Mouse (Mus musculus) embryonic facial prominence, embryonic 11.5 days (tissue): Measurements from ENCODE around the gene Itpkc. TPM values are rescaled to one million over a fixed set of nuclear protein-coding genes. Genes with fewer than 3 reads are reported as not detected.
A peak's percentile ranks its signal among the peaks of the same experiment; 100 is the strongest.
"Not testable (repeated sequence)": the region's sequence is repeated elsewhere in the genome, so short reads cannot be mapped to it uniquely, and the experiment has no call there.

Experiments used
- ATAC-seq: fragments of 200-750 bp; cut with Nextera tagmentation; replicated peaks from 2 replicates; pipeline ENCODE4 v1.8.0; 2017; ENCODE audit warnings: low read depth; ENCODE audit not compliant: insufficient number of reproducible peaks, low FRiP score, low TSS enrichment
- DNase-seq: peaks from one replicate; pipeline ENCODE4 v3.0.0-alpha.2; 2015; ENCODE audit warnings: low spot score
- H3K27ac ChIP-seq: fragments of 300-500 bp; sonication (generic); replicated peaks from 2 replicates; pipeline ENCODE4 v1.5.1; 2014; ENCODE audit warnings: mild to moderate bottlenecking, low read depth, low read length, control low read depth
- H3K27me3 ChIP-seq: fragments of 300-500 bp; sonication (generic); 2 replicates; pipeline ENCODE4 v1.6.1; 2014; ENCODE audit warnings: mild to moderate bottlenecking, low read length, moderate library complexity, mixed read lengths; ENCODE audit not compliant: control insufficient read depth, insufficient read depth
- H3K36me3 ChIP-seq: fragments of 300-500 bp; sonication (generic); replicated peaks from 2 replicates; pipeline ENCODE4 v1.6.1; 2014; ENCODE audit warnings: low read depth, mild to moderate bottlenecking, low read length, moderate library complexity, mixed read lengths; ENCODE audit not compliant: control insufficient read depth, insufficient read depth
- H3K4me1 ChIP-seq: fragments of 300-500 bp; sonication (generic); 2 replicates; pipeline ENCODE4 v1.6.1; 2014; ENCODE audit warnings: low read length, mixed read lengths; ENCODE audit not compliant: control insufficient read depth, insufficient read depth
- H3K4me2 ChIP-seq: fragments of 300-500 bp; sonication (generic); 2 replicates; pipeline ENCODE4 v1.6.1; 2014; ENCODE audit warnings: low read depth, mild to moderate bottlenecking, control low read depth, low read length, moderate library complexity
- H3K4me3 ChIP-seq: fragments of 300-500 bp; sonication (generic); 2 replicates; pipeline ENCODE4 v1.5.1; 2014; ENCODE audit warnings: low read depth, low read length, control low read depth
- H3K9ac ChIP-seq: fragments of 300-500 bp; sonication (generic); replicated peaks from 2 replicates; pipeline ENCODE4 v1.6.1; 2014; ENCODE audit warnings: mild to moderate bottlenecking, control low read depth, low read length
- H3K9me3 ChIP-seq: fragments of 300-500 bp; sonication (generic); replicated peaks from 2 replicates; pipeline ENCODE4 v1.6.1; 2016; ENCODE audit warnings: mild to moderate bottlenecking, low read length, inconsistent platforms, mixed read lengths; ENCODE audit not compliant: control insufficient read depth
- WGBS: fragments of 180-500 bp; shearing (Covaris S2); extraction: QIAGEN DNeasy Blood & Tissue Kit; methylation state at CpG from one replicate; pipeline ENCODE4 v1.1.7; 2014; 5-methylcytosine and 5-hydroxymethylcytosine counted together
- polyA plus RNA-seq: library from polyadenylated mRNA; unstranded; fragments of >200 nt; fragmentation: Nextera tagmentation; extraction: Ambion mirVana; gene quantifications from 2 replicates; pipeline ENCODE4 v1.2.1, GENCODE M21; 2014

Gene Itpkc
- polyA plus RNA-seq, 1 experiment from 2014 or later, result 6.0 TPM

DNA sequence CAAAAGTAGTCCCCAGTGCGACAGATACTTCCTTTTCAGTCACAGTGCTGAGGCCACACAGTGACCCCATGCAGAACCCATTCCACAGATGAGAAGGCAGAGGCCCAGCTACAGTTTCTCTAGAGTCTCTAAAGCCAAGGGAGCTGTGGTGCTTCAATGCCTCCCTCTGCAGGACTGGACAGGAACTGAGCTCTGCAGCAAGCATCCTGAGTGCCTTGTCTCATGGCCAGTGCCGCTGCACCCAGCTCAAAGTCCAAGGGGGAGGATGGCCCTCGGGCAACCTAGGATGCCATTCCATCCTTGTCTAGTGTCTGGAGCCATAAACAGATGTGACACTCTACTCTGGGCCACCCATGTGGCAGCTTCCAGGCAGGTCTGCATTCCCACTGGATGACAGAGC, 27.3 kb upstream of the Itpkc start:
- H3K4me2 ChIP-seq, result no peak overlapping the region
- H3K36me3 ChIP-seq, result no peaks in the 10 kb centered on the region
- DNase-seq (peak; percentile 23), ATAC-seq (no peak)
- no peak overlapping the region for H3K9ac ChIP-seq
- WGBS, result 65% methylated on average over 3 of the region's 3 CpGs
- H3K4me3 ChIP-seq, result no peak overlapping the region
- peaks cover 6% of the 10 kb centered on the region; the same call in 1 of the 2 replicates for H3K4me1 ChIP-seq
- no peak overlapping the region for H3K27ac ChIP-seq
- H3K9me3 ChIP-seq, result no peaks in the 10 kb centered on the region
- no peaks in the 10 kb centered on the region for H3K27me3 ChIP-seq

- ATAC-seq (no peak), DNase-seq (no peak)
- no peak overlapping the region for H3K27ac ChIP-seq
- no peak overlapping the region for H3K4me2 ChIP-seq
- H3K4me3 ChIP-seq, result no peak overlapping the region
- H3K27me3 ChIP-seq, result no peaks in the 10 kb centered on the region
- H3K9ac ChIP-seq, result no peak overlapping the region
- H3K4me1 ChIP-seq, result no peaks in the 10 kb centered on the region
- WGBS, result 86% methylated on average over 6 of the region's 6 CpGs
- H3K9me3 ChIP-seq, result no peaks in the 10 kb centered on the region
- H3K36me3 ChIP-seq, result no peaks in the 10 kb centered on the region
These were observed 23.5 kb upstream of the Itpkc start for GRCm38 (mm10) chr7:27251946-27252345.

DNA sequence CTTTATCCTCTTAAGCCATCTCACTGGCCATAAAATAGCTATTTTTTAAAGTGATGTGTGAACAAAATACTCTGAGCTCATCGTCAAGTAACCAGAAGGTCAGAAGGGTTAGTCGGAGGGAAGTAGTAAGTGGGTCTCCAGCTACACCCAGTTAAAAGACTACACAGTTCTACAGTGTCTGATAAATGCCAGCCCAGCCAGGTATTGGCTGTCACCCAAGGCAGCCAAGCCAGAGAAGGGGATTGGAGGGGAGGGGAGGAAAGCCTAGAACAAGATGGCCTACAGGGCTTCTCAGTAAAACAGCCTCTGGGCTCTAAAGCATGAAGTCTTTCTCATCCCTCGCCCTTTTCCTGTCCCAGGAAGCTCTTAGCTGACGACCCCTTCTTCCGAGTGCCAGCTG, 21.5 kb upstream of the Itpkc start:
- no peak overlapping the region for H3K9ac ChIP-seq
- no peaks in the 10 kb centered on the region for H3K9me3 ChIP-seq
- ATAC-seq (no peak), DNase-seq (no peak)
- WGBS, result 81% methylated on average over 5 of the region's 5 CpGs
- H3K27ac ChIP-seq, result no peak overlapping the region
- H3K36me3 ChIP-seq, result no peaks in the 10 kb centered on the region
- no peaks in the 10 kb centered on the region for H3K27me3 ChIP-seq
- no peak overlapping the region for H3K4me3 ChIP-seq
- no peak overlapping the region for H3K4me2 ChIP-seq
- no peaks in the 10 kb centered on the region for H3K4me1 ChIP-seq

DNA sequence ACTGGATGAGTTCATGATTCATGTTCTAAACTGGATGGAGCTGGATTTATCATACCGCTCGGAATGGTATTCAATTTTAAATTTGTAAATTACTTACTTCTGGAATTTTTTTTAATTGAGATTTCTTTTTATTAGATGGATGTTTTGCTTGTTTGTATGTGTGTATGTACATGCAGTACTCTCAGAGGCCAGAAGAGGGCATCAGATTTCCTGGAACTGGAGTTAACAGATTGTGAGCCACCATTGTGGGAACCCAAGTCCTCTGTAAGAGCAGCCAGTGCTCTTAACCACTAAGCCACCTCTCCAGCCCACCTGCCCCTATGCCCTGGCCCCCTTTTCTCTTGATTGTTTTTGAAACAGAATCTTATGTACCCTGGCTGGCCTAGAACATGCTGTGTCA, 20.7 kb upstream of the Itpkc start:
- Histone ChIP-seq H3K4me2 (no peak overlapping the region), H3K9me3 (no peaks in the 10 kb centered on the region), H3K27ac (no peak overlapping the region), H3K36me3 (no peaks in the 10 kb centered on the region), H3K9ac (no peak overlapping the region), H3K4me3 (no peak overlapping the region), H3K4me1 (no peaks in the 10 kb centered on the region), H3K27me3 (no peaks in the 10 kb centered on the region)
- WGBS, result 84% methylated on average over 2 of the region's 2 CpGs
- no peak for ATAC-seq
- peak; percentile 33 for DNase-seq

DNA sequence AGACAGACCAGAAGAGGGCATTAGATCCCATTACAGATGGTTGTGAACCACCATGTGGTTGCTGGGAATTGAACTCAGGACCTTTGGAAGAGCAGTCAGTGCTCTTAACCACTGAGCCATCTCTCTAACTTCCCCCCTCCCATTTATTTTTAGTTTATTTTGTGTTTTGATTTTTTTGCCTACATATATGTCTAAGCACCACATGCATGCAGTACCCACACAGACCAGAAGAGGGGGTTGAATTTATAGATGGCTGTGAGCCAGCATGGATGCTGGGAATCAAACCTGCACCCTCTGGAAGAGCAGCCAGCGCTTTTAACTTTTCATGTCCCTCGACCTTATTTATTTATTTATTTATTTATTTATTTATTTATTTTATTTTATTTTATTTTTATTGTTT, 15.6 kb upstream of the Itpkc start:
- not testable (repeated sequence) for H3K9ac ChIP-seq, H3K9me3 ChIP-seq, H3K27me3 ChIP-seq, DNase-seq, ATAC-seq, H3K4me2 ChIP-seq, H3K36me3 ChIP-seq, H3K27ac ChIP-seq, H3K4me3 ChIP-seq, H3K4me1 ChIP-seq
- WGBS, result 74% methylated on average over 2 of the region's 2 CpGs

GRCm38 (mm10) chr7:27243211-27243610, 14.8 kb upstream of the Itpkc start:
- DNase-seq (no peak), ATAC-seq (no peak)
- Histone ChIP-seq H3K4me1 (no peaks in the 10 kb centered on the region), H3K4me2 (no peak overlapping the region), H3K27me3 (no peaks in the 10 kb centered on the region), H3K9ac (no peak overlapping the region), H3K9me3 (no peaks in the 10 kb centered on the region), H3K27ac (no peak overlapping the region), H3K36me3 (peaks cover 2% of the 10 kb centered on the region; the same call in 1 of the 2 replicates), H3K4me3 (no peak overlapping the region)
- WGBS, result 53% methylated on average over 8 of the region's 8 CpGs

DNA sequence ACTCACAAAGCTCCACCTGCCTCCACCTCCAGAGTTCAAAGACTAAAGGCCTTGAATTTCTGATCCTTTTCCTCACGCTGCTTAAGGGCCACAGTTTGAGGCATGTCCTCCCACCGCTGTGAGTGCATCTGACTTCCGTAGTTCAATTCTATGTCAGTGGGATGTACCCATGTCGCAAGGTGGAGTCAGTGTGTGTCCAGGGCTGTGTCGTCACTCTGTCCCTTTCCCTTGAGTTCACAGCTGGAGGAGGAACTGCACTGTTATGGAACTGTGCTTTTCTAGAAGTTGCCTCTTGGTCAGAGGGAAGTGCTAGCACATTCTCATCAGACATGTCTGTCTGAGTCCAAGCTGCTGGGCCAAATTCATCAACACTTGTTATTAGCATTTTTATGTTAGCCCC, 10.1 kb upstream of the Itpkc start:
- no peaks in the 10 kb centered on the region for H3K27me3 ChIP-seq
- H3K36me3 ChIP-seq, result peaks cover 2% of the 10 kb centered on the region
- H3K9me3 ChIP-seq, result no peaks in the 10 kb centered on the region
- H3K9ac ChIP-seq, result no peak overlapping the region
- H3K4me3 ChIP-seq, result no peak overlapping the region
- H3K4me1 ChIP-seq, result peaks cover 3% of the 10 kb centered on the region
- ATAC-seq, result no peak
- WGBS, result 91% methylated on average over 5 of the region's 5 CpGs
- H3K4me2 ChIP-seq, result no peak overlapping the region
- H3K27ac ChIP-seq, result no peak overlapping the region
- DNase-seq, result no peak

DNA sequence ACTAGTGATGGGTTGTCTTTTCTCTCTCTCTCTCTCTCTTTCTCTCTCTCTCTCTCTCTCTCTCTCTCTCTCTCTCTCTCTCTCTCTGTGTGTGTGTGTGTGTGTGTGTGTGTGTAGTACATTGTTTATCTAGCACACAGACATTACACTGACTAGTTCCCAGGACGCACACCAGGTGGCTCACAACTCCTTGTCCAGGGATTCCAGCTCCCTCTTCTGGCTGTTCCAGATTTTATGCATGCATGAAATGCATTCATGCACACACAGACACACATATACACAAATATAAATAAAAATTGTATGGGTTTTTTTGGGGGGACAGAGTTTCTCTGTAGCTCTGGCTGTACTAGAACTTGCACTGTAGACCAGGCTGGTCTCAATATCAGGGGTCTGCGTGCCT, 9.1 kb upstream of the Itpkc start:
- 81% methylated on average over 2 of the region's 2 CpGs for WGBS
- no peak overlapping the region for H3K27ac ChIP-seq
- H3K4me3 ChIP-seq, result no peak overlapping the region
- H3K36me3 ChIP-seq, result no peaks in the 10 kb centered on the region; the same call in 1 of the 2 replicates
- H3K9me3 ChIP-seq, result no peaks in the 10 kb centered on the region
- DNase-seq, result no peak
- H3K4me1 ChIP-seq, result peaks cover 3% of the 10 kb centered on the region
- no peak for ATAC-seq
- no peaks in the 10 kb centered on the region for H3K27me3 ChIP-seq
- no peak overlapping the region for H3K4me2 ChIP-seq
- no peak overlapping the region for H3K9ac ChIP-seq
